ENCODE assay signal across 29 mouse cellular contexts in the genomic region with DNA sequence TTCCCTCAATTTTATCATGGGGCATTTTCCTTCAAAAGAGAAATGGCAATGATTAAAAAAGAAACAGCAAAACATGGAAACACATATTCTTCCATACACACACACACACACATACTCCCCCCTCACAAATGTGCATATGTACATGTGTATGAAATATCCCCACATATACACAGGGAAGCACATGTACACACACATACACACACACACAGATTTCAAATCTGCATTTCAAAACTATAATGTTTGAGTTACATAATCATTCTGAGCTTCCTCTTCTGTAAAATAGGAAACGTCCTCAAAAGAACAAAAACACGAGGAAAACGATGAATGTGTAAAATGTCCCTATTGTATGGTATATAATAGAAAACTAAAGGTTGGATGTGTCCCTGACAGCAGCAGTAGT. TPM values are rescaled to one million over a fixed set of nuclear protein-coding genes. Genes with fewer than 3 reads are reported as not detected.
A peak's percentile ranks its signal among the peaks of the same experiment; 100 is the strongest.
DNase-seq lines count a peak whose midpoint lies in the region; ATAC-seq and TF ChIP-seq lines count a peak whose summit lies in the region.
"Had no signal": no experiment of that assay in that cellular context is flagged by ENCODE, and none has a peak within 500 bp of the region (broad histone marks: within the 10 kb centered on the region; RNA-seq: fewer than 3 reads in every experiment).

No protein-coding gene starts in this region.

- WGBS in macrophage (ENCODE audit: missing documents), result 11% methylated on average over 3 of the region's 3 CpGs
- 83% methylated on average over 3 of the region's 3 CpGs for WGBS in midbrain, postnatal 0 days

- TF ChIP-seq CTCF in bone marrow macrophage, adult 2 months (IDR thresholded peaks at IDR 0.05; ENCODE audit: low read depth, low read length), result no peak
- TF ChIP-seq CTCF in midbrain, postnatal 0 days (IDR thresholded peaks at IDR 0.05), result no peak

- H3K9me3 ChIP-seq in midbrain, postnatal 0 days (ENCODE audit: low read length), result no peaks in the 10 kb centered on the region
- H3K9me3 ChIP-seq: embryonic facial prominence, embryonic 10.5 days; embryonic facial prominence, embryonic 13.5 days; forebrain, embryonic 12.5 days; forebrain, embryonic 15.5 days; heart, embryonic 12.5 days; heart, embryonic 15.5 days; hindbrain, embryonic 10.5 days; hindbrain, embryonic 13.5 days had no signal

- no peaks in the 10 kb centered on the region for H3K36me3 ChIP-seq in macrophage (ENCODE audit: inconsistent target)
- H3K36me3 ChIP-seq in midbrain, postnatal 0 days (ENCODE audit: insufficient read depth, low read length), result no peaks in the 10 kb centered on the region
- H3K36me3 ChIP-seq: embryonic facial prominence, embryonic 10.5 days; embryonic facial prominence, embryonic 13.5 days; forebrain, embryonic 12.5 days; forebrain, embryonic 15.5 days; heart, embryonic 12.5 days; heart, embryonic 15.5 days; hindbrain, embryonic 10.5 days; hindbrain, embryonic 13.5 days had no signal

- no peaks in the 10 kb centered on the region for H3K27me3 ChIP-seq in midbrain, postnatal 0 days (ENCODE audit: insufficient read depth, low read length)
- H3K27me3 ChIP-seq: embryonic facial prominence, embryonic 13.5 days; forebrain, embryonic 12.5 days; forebrain, embryonic 15.5 days; heart, embryonic 12.5 days; heart, embryonic 15.5 days; hindbrain, embryonic 13.5 days had no signal

- ATAC-seq in monocyte, adult 5-6 weeks (replicated peaks; ENCODE audit: insufficient number of reproducible peaks, low FRiP score, low TSS enrichment, poor library complexity, severe bottlenecking), result peak; percentile 85
- ATAC-seq in midbrain, postnatal 0 days (ENCODE audit: low FRiP score), result no peak
- ATAC-seq: activated CD4-positive, CD25-positive, alpha-beta regulatory T cell, adult 4 months; forebrain, embryonic 15.5 days; hindbrain, embryonic 16.5 days had no signal

- H3K4me2 ChIP-seq in midbrain, postnatal 0 days (ENCODE audit: low read depth, low read length, poor library complexity, severe bottlenecking), result no peak overlapping the region
- H3K4me2 ChIP-seq: embryonic facial prominence, embryonic 13.5 days; forebrain, embryonic 12.5 days; forebrain, embryonic 15.5 days; heart, embryonic 12.5 days; heart, embryonic 15.5 days; hindbrain, embryonic 13.5 days had no signal

- peaks cover 91% of the 10 kb centered on the region for H3K79me2 ChIP-seq in macrophage (ENCODE audit: inconsistent target)

- no peak for TF ChIP-seq POLR2A in bone marrow macrophage, adult 2 months (IDR thresholded peaks at IDR 0.05; ENCODE audit: borderline replicate concordance, low read depth, low read length)

- peak overlapping the region; percentile 87 for H3K27ac ChIP-seq in bone marrow macrophage, adult 2 months (ENCODE audit: insufficient read depth, low read depth, low read length)
- H3K27ac ChIP-seq in macrophage, result 0 out of 2 replicates have a peak overlapping the region, but pooled peaks have one; percentile 25
- H3K27ac ChIP-seq in midbrain, postnatal 0 days (ENCODE audit: low read depth, low read length), result no peak overlapping the region
- H3K27ac ChIP-seq: embryonic facial prominence, embryonic 10.5 days; embryonic facial prominence, embryonic 13.5 days; forebrain, embryonic 12.5 days; forebrain, embryonic 15.5 days; heart, embryonic 15.5 days; hindbrain, embryonic 10.5 days; hindbrain, embryonic 13.5 days had no signal

- no peak for DNase-seq in right cerebral cortex, postnatal 25 days
- no peak for DNase-seq in spleen, postnatal 14 days (ENCODE audit: low spot score in 2 of 2)
- DNase-seq in midbrain, postnatal 0 days (ENCODE audit: low spot score), result no peak
- DNase-seq: adrenal gland, adult 8-10 months; adrenal gland, postnatal 25 days; cerebellum, adult 11 months; cerebellum, adult 2 months; cerebellum, adult 9-11 months; cerebellum, postnatal 25 days; embryo, embryonic 11 days; gastrocnemius, postnatal 10 days; gastrocnemius, postnatal 36 days; heart, postnatal 10 days; heart, postnatal 36 days had no signal

- peaks cover 24% of the 10 kb centered on the region for H3K4me1 ChIP-seq in bone marrow macrophage, adult 2 months (ENCODE audit: control insufficient read depth, insufficient read depth, low read length)
- no peaks in the 10 kb centered on the region for H3K4me1 ChIP-seq in midbrain, postnatal 0 days (ENCODE audit: insufficient read depth, low read length)
- H3K4me1 ChIP-seq: forebrain, embryonic 12.5 days; forebrain, embryonic 15.5 days; heart, embryonic 12.5 days; heart, embryonic 15.5 days; hindbrain, embryonic 10.5 days; hindbrain, embryonic 13.5 days had no signal

- H3K9ac ChIP-seq in midbrain, postnatal 0 days (replicated peaks; ENCODE audit: low read length, poor library complexity, severe bottlenecking), result no peak overlapping the region
- H3K9ac ChIP-seq: embryonic facial prominence, embryonic 13.5 days; forebrain, embryonic 12.5 days; forebrain, embryonic 15.5 days; heart, embryonic 12.5 days; heart, embryonic 15.5 days; hindbrain, embryonic 13.5 days had no signal

- H3K4me3 ChIP-seq in bone marrow macrophage, adult 2 months (ENCODE audit: insufficient read depth, low read length), result no peak overlapping the region
- H3K4me3 ChIP-seq in macrophage (ENCODE audit: inconsistent target), result no peak overlapping the region
- H3K4me3 ChIP-seq in midbrain, postnatal 0 days (ENCODE audit: low read depth, low read length), result no peak overlapping the region
- H3K4me3 ChIP-seq: embryonic facial prominence, embryonic 10.5 days; embryonic facial prominence, embryonic 13.5 days; erythroblast, embryonic 14.5 days; forebrain, embryonic 12.5 days; forebrain, embryonic 15.5 days; heart, embryonic 12.5 days; heart, embryonic 15.5 days; hindbrain, embryonic 10.5 days; hindbrain, embryonic 13.5 days had no signal

RNA-seq across cellular contexts. Expression of a gene that starts 13.1 kb away (rescaled TPM):
- 42.7 and 43.7 TPM in 2 replicates for polyA plus RNA-seq in bone marrow macrophage, adult 2 months (2012; ENCODE audit: insufficient read depth, insufficient read length, missing spikeins)
- 100 to 1,000 TPM in 24 of 26 experiments, 10 to 100 TPM in 2; 43.9 to 242 (median 191) TPM for total RNA-seq in macrophage (2018; cell fraction: chromatin; rRNA removed)
- 10 to 100 TPM; 27.6 to 64.5 (median 42.0) TPM for total RNA-seq in macrophage (2018; cell fraction: cytosol; rRNA removed)
- total RNA-seq in macrophage (2018; cell fraction: nucleus; rRNA removed), result 100 to 1,000 TPM in 14 of 26 experiments, 10 to 100 TPM in 12; 47.9 to 149 (median 105) TPM
- 12.5 to 41.0 TPM (median 22.6 TPM) in 3 replicates for polyA plus RNA-seq in macrophage (2018)
- 182 to 204 TPM (median 191 TPM) in 3 replicates for total RNA-seq in monocyte, adult 5-6 weeks (2017)
- total RNA-seq in midbrain, postnatal 0 days (2014; rRNA removed), result 0.77 and 0.94 TPM in 2 replicates
- polyA plus RNA-seq in midbrain, postnatal 0 days (2015; fragmentation: Nextera tagmentation; extraction: Ambion mirVana), result 1.2 and 1.6 TPM in 2 replicates
- total RNA-seq: ES-E14 had no signal
